Comparison of ENCODE assay signal across 12 mouse cellular contexts in the genomic region with DNA sequence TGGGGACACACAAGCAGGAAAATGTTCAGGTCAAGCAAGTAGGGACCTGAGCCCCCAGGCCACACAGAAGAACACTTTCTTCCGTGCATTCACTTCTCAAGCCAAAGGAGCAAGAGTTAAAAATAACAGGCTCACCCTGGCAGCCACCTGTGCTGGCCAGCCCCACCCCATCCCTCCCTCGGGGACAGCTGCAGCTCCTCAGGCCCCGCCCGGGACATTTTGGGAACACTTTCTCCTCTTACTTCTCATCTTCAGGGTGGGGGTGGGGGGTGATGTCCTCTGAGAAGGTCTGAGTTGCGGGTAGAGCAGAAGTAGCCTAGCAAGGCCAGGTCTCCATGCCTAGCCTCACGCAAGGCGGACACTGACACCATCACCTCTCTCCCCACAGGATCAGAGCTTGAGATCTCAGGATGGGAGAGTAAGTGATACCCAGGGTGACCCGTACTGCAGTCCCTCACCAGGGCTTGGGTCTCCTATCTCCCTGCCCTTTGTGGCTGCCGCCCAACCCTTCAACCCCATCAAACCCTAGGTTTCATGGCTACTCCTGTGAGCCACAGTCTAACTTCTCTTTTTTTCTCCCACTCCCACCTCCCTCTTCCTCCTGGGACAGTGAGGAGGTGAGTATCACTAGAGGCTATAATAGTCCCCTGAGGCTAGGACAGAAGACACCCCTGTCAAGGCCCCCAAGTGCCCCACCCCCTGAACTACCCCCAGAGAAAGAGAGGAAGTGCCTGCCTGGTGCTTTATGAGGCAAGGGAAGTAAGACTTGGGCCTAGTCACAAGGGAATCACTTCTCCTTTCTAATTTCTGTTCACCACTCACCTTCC. TPM values are rescaled to one million over a fixed set of nuclear protein-coding genes. Genes with fewer than 3 reads are reported as not detected.
DNase-seq lines count a peak whose midpoint lies in the region; ATAC-seq and TF ChIP-seq lines count a peak whose summit lies in the region.
"Had no signal": no experiment of that assay in that cellular context is flagged by ENCODE, and none has a peak within 500 bp of the region (broad histone marks: within the 10 kb centered on the region; RNA-seq: fewer than 3 reads in every experiment).

No protein-coding gene starts in this region.

- no peak overlapping the region for H3K4me3 ChIP-seq in forebrain, embryonic 10.5 days
- no peak overlapping the region for H3K4me3 ChIP-seq in forebrain, embryonic 12.5 days (replicated peaks)
- H3K4me3 ChIP-seq in midbrain, embryonic 10.5 days = no peak overlapping the region
- no peak overlapping the region for H3K4me3 ChIP-seq in midbrain, embryonic 16.5 days (ENCODE audit: low read depth, low read length)
- no peak overlapping the region for H3K4me3 ChIP-seq in limb, embryonic 14.5 days (replicated peaks; ENCODE audit: low read length)
- H3K4me3 ChIP-seq in stomach, embryonic 15.5 days (replicated peaks) = no peak overlapping the region
- H3K4me3 ChIP-seq: layer of hippocampus, adult 2 months had no signal

- H3K4me1 ChIP-seq in forebrain, embryonic 10.5 days = peaks cover 22% of the 10 kb centered on the region
- H3K4me1 ChIP-seq in forebrain, embryonic 12.5 days = peaks cover 4% of the 10 kb centered on the region; the same call in 1 of the 2 replicates
- H3K4me1 ChIP-seq in midbrain, embryonic 10.5 days = peaks cover 13% of the 10 kb centered on the region
- H3K4me1 ChIP-seq in midbrain, embryonic 16.5 days (ENCODE audit: control insufficient read depth, insufficient read depth, low read length) = no peaks in the 10 kb centered on the region
- H3K4me1 ChIP-seq in limb, embryonic 14.5 days (ENCODE audit: control insufficient read depth, insufficient read depth, low read length) = peaks cover 21% of the 10 kb centered on the region
- H3K4me1 ChIP-seq in stomach, embryonic 15.5 days = peaks cover 23% of the 10 kb centered on the region

- DNase-seq in forebrain, embryonic 10.5 days (ENCODE audit: extremely low spot score, low spot score) = no peak
- DNase-seq in midbrain, embryonic 10.5 days (ENCODE audit: low spot score) = no peak
- DNase-seq in limb, embryonic 14.5 days (ENCODE audit: low spot score) = no peak
- DNase-seq in thymus, postnatal 36 days = no peak
- no peak for DNase-seq in frontal cortex, postnatal 36 days (ENCODE audit: low spot score in 2 of 2)
- DNase-seq: lung, postnatal 4 days; thymus, postnatal 14 days had no signal

- H3K9me3 ChIP-seq in forebrain, embryonic 10.5 days = no peaks in the 10 kb centered on the region
- no peaks in the 10 kb centered on the region for H3K9me3 ChIP-seq in forebrain, embryonic 12.5 days
- H3K9me3 ChIP-seq in midbrain, embryonic 10.5 days (replicated peaks) = no peaks in the 10 kb centered on the region
- H3K9me3 ChIP-seq in midbrain, embryonic 16.5 days (replicated peaks; ENCODE audit: control insufficient read depth, low read length, poor library complexity, severe bottlenecking) = no peaks in the 10 kb centered on the region
- no peaks in the 10 kb centered on the region for H3K9me3 ChIP-seq in limb, embryonic 14.5 days (ENCODE audit: control insufficient read depth, low read length)
- H3K9me3 ChIP-seq in stomach, embryonic 15.5 days = no peaks in the 10 kb centered on the region

- TF ChIP-seq POLR2A in limb, embryonic 14.5 days (IDR thresholded peaks at IDR 0.05; ENCODE audit: borderline replicate concordance, extremely low read depth, insufficient read depth, insufficient read length) = no peak

- H3K4me2 ChIP-seq in forebrain, embryonic 12.5 days = no peak overlapping the region
- H3K4me2 ChIP-seq in midbrain, embryonic 16.5 days (ENCODE audit: low read length) = no peak overlapping the region
- H3K4me2 ChIP-seq in limb, embryonic 14.5 days (replicated peaks; ENCODE audit: low read depth, low read length, severe bottlenecking) = no peak overlapping the region
- no peak overlapping the region for H3K4me2 ChIP-seq in stomach, embryonic 15.5 days

- WGBS in forebrain, embryonic 10.5 days = 83% methylated on average over 9 of the region's 9 CpGs
- 86% methylated on average over 9 of the region's 9 CpGs for WGBS in forebrain, embryonic 12.5 days
- WGBS in midbrain, embryonic 10.5 days = 81% methylated on average over 9 of the region's 9 CpGs
- 85% methylated on average over 9 of the region's 9 CpGs for WGBS in midbrain, embryonic 16.5 days
- 67% methylated on average over 9 of the region's 9 CpGs for WGBS in limb, embryonic 14.5 days
- WGBS in stomach, embryonic 15.5 days = 59% methylated on average over 9 of the region's 9 CpGs

- no peaks in the 10 kb centered on the region for H3K36me3 ChIP-seq in forebrain, embryonic 10.5 days (replicated peaks)
- no peaks in the 10 kb centered on the region for H3K36me3 ChIP-seq in forebrain, embryonic 12.5 days (replicated peaks)
- H3K36me3 ChIP-seq in midbrain, embryonic 10.5 days = no peaks in the 10 kb centered on the region
- no peaks in the 10 kb centered on the region for H3K36me3 ChIP-seq in midbrain, embryonic 16.5 days (ENCODE audit: control insufficient read depth, insufficient read depth, low read length)
- no peaks in the 10 kb centered on the region for H3K36me3 ChIP-seq in limb, embryonic 14.5 days (ENCODE audit: control insufficient read depth, insufficient read depth, low read length)
- no peaks in the 10 kb centered on the region for H3K36me3 ChIP-seq in stomach, embryonic 15.5 days

- no peak for ATAC-seq in forebrain, embryonic 12.5 days (ENCODE audit: low FRiP score)
- no peak for ATAC-seq in midbrain, embryonic 16.5 days
- ATAC-seq in limb, embryonic 14.5 days (ENCODE audit: low FRiP score, low read depth) = 0 out of 2 replicates have a peak, but pooled peaks have one; percentile 10
- no peak for ATAC-seq in stomach, embryonic 15.5 days (ENCODE audit: insufficient read depth, low FRiP score, low read depth)
- ATAC-seq: activated CD4-positive, CD25-positive, alpha-beta regulatory T cell, adult 4 months had no signal

- H3K9ac ChIP-seq in forebrain, embryonic 12.5 days = no peak overlapping the region
- no peak overlapping the region for H3K9ac ChIP-seq in midbrain, embryonic 16.5 days (ENCODE audit: low read depth, low read length)
- no peak overlapping the region for H3K9ac ChIP-seq in limb, embryonic 14.5 days (ENCODE audit: low read depth, low read length, severe bottlenecking)
- no peak overlapping the region for H3K9ac ChIP-seq in stomach, embryonic 15.5 days

- H3K27me3 ChIP-seq in forebrain, embryonic 10.5 days (ENCODE audit: poor library complexity, severe bottlenecking) = peaks cover 7% of the 10 kb centered on the region
- H3K27me3 ChIP-seq in forebrain, embryonic 12.5 days = no peaks in the 10 kb centered on the region
- H3K27me3 ChIP-seq in midbrain, embryonic 10.5 days (ENCODE audit: low read depth, poor library complexity, severe bottlenecking) = peaks cover 13% of the 10 kb centered on the region
- H3K27me3 ChIP-seq in midbrain, embryonic 16.5 days (ENCODE audit: control insufficient read depth, insufficient read depth, low read depth, low read length) = no peaks in the 10 kb centered on the region
- no peaks in the 10 kb centered on the region for H3K27me3 ChIP-seq in limb, embryonic 14.5 days (ENCODE audit: control insufficient read depth, insufficient read depth, low read length)
- H3K27me3 ChIP-seq in stomach, embryonic 15.5 days (replicated peaks) = no peaks in the 10 kb centered on the region

- peak overlapping the region; percentile 32 for H3K27ac ChIP-seq in forebrain, embryonic 10.5 days
- H3K27ac ChIP-seq in forebrain, embryonic 12.5 days = no peak overlapping the region
- H3K27ac ChIP-seq in midbrain, embryonic 10.5 days (replicated peaks) = 0 out of 2 replicates have a peak overlapping the region, but pooled peaks have one; percentile 17
- no peak overlapping the region for H3K27ac ChIP-seq in midbrain, embryonic 16.5 days (ENCODE audit: low read length)
- 0 out of 2 replicates have a peak overlapping the region, but pooled peaks have one; percentile 15 for H3K27ac ChIP-seq in limb, embryonic 14.5 days (replicated peaks; ENCODE audit: low read depth, low read length)
- peak overlapping the region; percentile 77 for H3K27ac ChIP-seq in stomach, embryonic 15.5 days

RNA-seq across cellular contexts. Expression of a gene that starts 0.7 kb away (rescaled TPM):
- polyA plus RNA-seq in forebrain, embryonic 10.5 days (2016; fragmentation: Nextera tagmentation; extraction: Ambion mirVana) = 0.46 and 1.4 TPM in 2 replicates
- 1.3 TPM in 1 of 2 replicates, not detected in the other for polyA plus RNA-seq in forebrain, embryonic 12.5 days (2016; fragmentation: Nextera tagmentation; extraction: Ambion mirVana)
- polyA plus RNA-seq in midbrain, embryonic 10.5 days (2016; fragmentation: Nextera tagmentation; extraction: Ambion mirVana) = 0.52 and 1.5 TPM in 2 replicates
- polyA plus RNA-seq in midbrain, embryonic 16.5 days (2015; fragmentation: Nextera tagmentation; extraction: Ambion mirVana) = 0.51 and 0.78 TPM in 2 replicates
- 60.8 and 156 TPM in 2 replicates for polyA plus RNA-seq in limb, embryonic 14.5 days (2012; rRNA removed)
- polyA plus RNA-seq in limb, embryonic 14.5 days (2014; fragmentation: Nextera tagmentation; extraction: Ambion mirVana) = 76.8 and 134 TPM in 2 replicates
- polyA plus RNA-seq in stomach, embryonic 15.5 days (2015; fragmentation: Nextera tagmentation; extraction: Ambion mirVana) = 10.4 and 13.3 TPM in 2 replicates
- polyA plus RNA-seq: activated CD4-positive, CD25-positive, alpha-beta regulatory T cell, adult 4 months had no signal

RNA-seq across cellular contexts. Expression of a gene that starts 7.6 kb away (rescaled TPM):
- 0.18 TPM in 1 of 2 replicates, not detected in the other for polyA plus RNA-seq in forebrain, embryonic 10.5 days (2016; fragmentation: Nextera tagmentation; extraction: Ambion mirVana)
- polyA plus RNA-seq in forebrain, embryonic 12.5 days (2016; fragmentation: Nextera tagmentation; extraction: Ambion mirVana) = not detected in 2 replicates
- polyA plus RNA-seq in midbrain, embryonic 10.5 days (2016; fragmentation: Nextera tagmentation; extraction: Ambion mirVana) = 0.34 TPM in 1 of 2 replicates, not detected in the other
- polyA plus RNA-seq in midbrain, embryonic 16.5 days (2015; fragmentation: Nextera tagmentation; extraction: Ambion mirVana) = not detected in 2 replicates
- polyA plus RNA-seq in limb, embryonic 14.5 days (2012; rRNA removed) = 4.9 and 7.3 TPM in 2 replicates
- polyA plus RNA-seq in limb, embryonic 14.5 days (2014; fragmentation: Nextera tagmentation; extraction: Ambion mirVana) = 1.5 and 2.0 TPM in 2 replicates
- 13.2 and 19.6 TPM in 2 replicates for polyA plus RNA-seq in stomach, embryonic 15.5 days (2015; fragmentation: Nextera tagmentation; extraction: Ambion mirVana)
- polyA plus RNA-seq: activated CD4-positive, CD25-positive, alpha-beta regulatory T cell, adult 4 months had no signal

RNA-seq across cellular contexts. Expression of a gene that starts 18.3 kb away (rescaled TPM):
- 10.7 and 12.0 TPM in 2 replicates for polyA plus RNA-seq in forebrain, embryonic 10.5 days (2016; fragmentation: Nextera tagmentation; extraction: Ambion mirVana)
- 5.4 and 6.3 TPM in 2 replicates for polyA plus RNA-seq in forebrain, embryonic 12.5 days (2016; fragmentation: Nextera tagmentation; extraction: Ambion mirVana)
- 14.2 and 15.0 TPM in 2 replicates for polyA plus RNA-seq in midbrain, embryonic 10.5 days (2016; fragmentation: Nextera tagmentation; extraction: Ambion mirVana)
- 4.8 and 5.1 TPM in 2 replicates for polyA plus RNA-seq in midbrain, embryonic 16.5 days (2015; fragmentation: Nextera tagmentation; extraction: Ambion mirVana)
- 102 TPM in 2 replicates for polyA plus RNA-seq in limb, embryonic 14.5 days (2012; rRNA removed)
- polyA plus RNA-seq in limb, embryonic 14.5 days (2014; fragmentation: Nextera tagmentation; extraction: Ambion mirVana) = 45.8 and 48.0 TPM in 2 replicates
- 196 and 211 TPM in 2 replicates for polyA plus RNA-seq in stomach, embryonic 15.5 days (2015; fragmentation: Nextera tagmentation; extraction: Ambion mirVana)

RNA-seq across cellular contexts. Expression of a gene that starts 54.5 kb away (rescaled TPM):
- polyA plus RNA-seq in forebrain, embryonic 10.5 days (2016; fragmentation: Nextera tagmentation; extraction: Ambion mirVana) = 135 and 142 TPM in 2 replicates
- polyA plus RNA-seq in forebrain, embryonic 12.5 days (2016; fragmentation: Nextera tagmentation; extraction: Ambion mirVana) = 132 TPM in 2 replicates
- 145 and 171 TPM in 2 replicates for polyA plus RNA-seq in midbrain, embryonic 10.5 days (2016; fragmentation: Nextera tagmentation; extraction: Ambion mirVana)
- polyA plus RNA-seq in midbrain, embryonic 16.5 days (2015; fragmentation: Nextera tagmentation; extraction: Ambion mirVana) = 243 and 289 TPM in 2 replicates
- 237 and 274 TPM in 2 replicates for polyA plus RNA-seq in limb, embryonic 14.5 days (2012; rRNA removed)
- polyA plus RNA-seq in limb, embryonic 14.5 days (2014; fragmentation: Nextera tagmentation; extraction: Ambion mirVana) = 334 and 354 TPM in 2 replicates
- 308 and 323 TPM in 2 replicates for polyA plus RNA-seq in stomach, embryonic 15.5 days (2015; fragmentation: Nextera tagmentation; extraction: Ambion mirVana)

RNA-seq across cellular contexts. Expression of a gene that starts 56.3 kb away (rescaled TPM):
- 0.33 and 1.1 TPM in 2 replicates for polyA plus RNA-seq in forebrain, embryonic 10.5 days (2016; fragmentation: Nextera tagmentation; extraction: Ambion mirVana)
- polyA plus RNA-seq in forebrain, embryonic 12.5 days (2016; fragmentation: Nextera tagmentation; extraction: Ambion mirVana) = 0.78 TPM in 1 of 2 replicates, not detected in the other
- 1.9 TPM in 2 replicates for polyA plus RNA-seq in midbrain, embryonic 10.5 days (2016; fragmentation: Nextera tagmentation; extraction: Ambion mirVana)
- 0.91 and 1.6 TPM in 2 replicates for polyA plus RNA-seq in midbrain, embryonic 16.5 days (2015; fragmentation: Nextera tagmentation; extraction: Ambion mirVana)
- 42.5 and 114 TPM in 2 replicates for polyA plus RNA-seq in limb, embryonic 14.5 days (2012; rRNA removed)
- polyA plus RNA-seq in limb, embryonic 14.5 days (2014; fragmentation: Nextera tagmentation; extraction: Ambion mirVana) = 101 and 183 TPM in 2 replicates
- 4.6 and 11.8 TPM in 2 replicates for polyA plus RNA-seq in stomach, embryonic 15.5 days (2015; fragmentation: Nextera tagmentation; extraction: Ambion mirVana)

Comparison
In these comparisons a context has a peak if more than half of its experiments do, and no peak if none do; other contexts are left out.
1. H3K27ac ChIP-seq: peak in forebrain, embryonic 10.5 days (single experiment), midbrain, embryonic 10.5 days (single experiment), limb, embryonic 14.5 days (single experiment) and stomach, embryonic 15.5 days (single experiment); none in forebrain, embryonic 12.5 days (single experiment) and midbrain, embryonic 16.5 days (single experiment).